Mouse (Mus musculus) urinary bladder, adult 2 months (tissue): ENCODE data around the gene Iyd. TPM values are rescaled to one million over a fixed set of nuclear protein-coding genes. Genes with fewer than 3 reads are reported as not detected.
"Not testable (repeated sequence)": the region's sequence is repeated elsewhere in the genome, so short reads cannot be mapped to it uniquely, and the experiment has no call there.

ENCODE experiments used
- DNase-seq: peaks from one replicate; pipeline ENCODE4 v3.0.0; 2022; ENCODE audit warnings: low spot score
- polyA plus RNA-seq: library from polyadenylated mRNA; depleted of rRNA; stranded (reverse); fragments of >200 nt; gene quantifications from 2 replicates; pipeline ENCODE4 v1.2.3, GENCODE M21; 2012; rRNA removed

Iyd gene
- 0.10 and 0.26 TPM in 2 replicates for polyA plus RNA-seq

DNA sequence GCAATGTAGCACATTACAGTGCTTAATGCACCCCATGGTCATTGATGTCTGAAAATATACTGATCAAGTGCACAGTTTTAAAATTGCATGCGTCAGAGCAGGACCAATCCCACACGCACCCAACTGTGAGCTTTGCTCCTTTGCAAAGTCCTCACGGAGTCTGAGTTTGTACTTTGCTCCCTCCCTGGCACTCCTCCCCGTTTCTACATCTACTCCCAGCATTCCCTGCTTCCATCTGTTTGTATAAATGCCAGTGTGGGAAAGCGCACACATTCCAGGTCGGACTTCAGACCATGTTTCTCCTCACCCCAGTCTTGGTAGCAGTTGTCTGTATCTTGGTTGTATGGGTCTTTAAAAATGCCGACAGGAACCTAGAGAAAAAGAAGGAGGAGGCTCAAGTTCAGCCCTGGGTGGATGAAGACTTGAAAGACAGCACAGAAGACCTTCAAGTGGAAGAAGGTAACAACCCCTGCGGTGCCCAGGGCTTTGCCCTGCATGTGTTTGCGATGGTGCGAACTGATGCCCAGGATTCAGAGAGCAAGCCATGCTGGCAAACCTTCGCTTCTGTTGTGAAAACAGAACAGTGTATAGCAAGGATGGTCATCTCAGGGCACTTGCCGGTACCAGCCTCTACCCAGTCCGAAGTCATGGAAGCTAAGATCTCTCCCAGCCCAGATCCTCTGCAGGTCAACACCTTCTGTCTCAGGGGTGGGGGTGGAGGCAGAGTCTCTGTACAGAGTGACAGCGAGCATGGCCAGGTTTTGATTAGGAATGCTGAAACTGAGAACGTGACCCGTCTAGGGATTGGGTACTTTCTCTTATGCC, at the start of gene Iyd:
Gene Iyd, plus strand, starts transcription at position 238 of the 825 bp plus-strand sequence.
- DNase-seq = no peak

DNA sequence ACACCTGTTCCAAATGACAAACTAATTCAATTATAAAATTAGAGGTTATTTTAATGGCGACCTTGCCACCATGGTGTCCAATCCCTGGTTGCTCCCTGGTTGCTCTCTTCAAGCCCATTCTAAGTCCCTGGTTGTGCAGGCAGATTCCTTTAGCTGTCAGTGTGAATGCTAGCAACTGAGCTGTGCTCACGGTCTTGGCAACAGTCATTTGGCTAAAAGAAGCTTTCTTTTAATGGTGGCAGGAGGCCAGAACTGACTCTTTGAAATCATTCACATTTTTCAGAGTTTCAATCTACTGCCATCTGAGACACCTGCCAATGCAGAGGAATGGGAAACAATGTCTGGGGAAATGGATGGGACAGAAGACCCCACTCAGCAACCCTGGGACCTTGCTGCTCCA, 43.2 kb upstream of the Iyd start:
- DNase-seq = no peak

DNA sequence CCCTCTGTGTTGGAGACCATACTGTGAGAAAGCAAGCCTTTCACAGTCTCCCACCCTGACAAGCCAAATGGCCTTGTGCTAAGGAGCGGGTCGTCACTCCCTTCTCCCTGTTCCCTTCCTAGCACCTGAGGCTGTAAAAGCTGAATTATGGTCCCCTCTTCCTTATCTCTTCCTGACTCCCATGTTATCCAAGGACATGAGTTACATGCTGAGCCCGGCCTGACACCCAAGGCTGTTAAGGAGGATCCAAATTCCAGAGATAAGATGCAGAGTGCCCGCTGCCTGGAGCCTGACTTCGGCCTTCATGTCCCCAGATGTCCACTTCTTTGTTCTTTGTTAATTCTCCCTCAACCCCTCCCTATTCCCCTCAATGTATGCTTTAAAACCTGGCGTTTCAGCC, 39.2 kb upstream of the Iyd start:
- DNase-seq = not testable (repeated sequence)

DNA sequence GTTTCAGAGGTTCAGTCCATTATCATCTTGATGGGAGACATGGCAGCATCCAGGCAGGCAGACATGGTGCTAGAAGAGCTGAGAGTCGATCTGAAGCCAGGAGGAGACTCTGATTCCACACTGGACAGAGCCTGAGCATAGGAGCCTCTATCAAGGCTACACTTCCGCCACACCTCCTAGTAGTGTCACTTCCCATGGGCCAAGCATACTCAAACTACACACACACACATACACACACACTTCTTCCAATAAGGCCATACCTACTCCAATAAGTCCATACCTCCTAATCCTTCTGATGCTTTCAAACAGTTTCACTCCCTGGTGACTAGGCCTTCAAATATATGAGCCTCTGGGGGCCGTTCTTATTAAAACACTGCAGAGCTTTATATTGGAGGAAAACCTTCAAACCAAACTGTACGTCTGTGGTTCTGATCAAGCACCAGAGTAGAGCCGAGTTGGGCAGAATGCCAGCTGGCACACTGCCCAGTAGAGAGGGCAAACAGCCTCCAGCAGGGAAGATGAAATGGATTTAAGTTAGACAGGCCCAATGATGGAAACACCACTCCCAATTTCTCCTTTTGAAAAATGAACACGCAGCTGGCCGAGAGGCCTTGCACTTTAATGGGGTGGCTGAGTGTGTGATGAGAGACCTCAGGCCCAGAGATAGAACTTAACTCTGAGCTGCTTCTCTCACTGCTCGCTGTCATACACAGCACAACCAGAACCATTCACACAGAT, 32.4 kb upstream of the Iyd start:
- peak; percentile 52 for DNase-seq

DNA sequence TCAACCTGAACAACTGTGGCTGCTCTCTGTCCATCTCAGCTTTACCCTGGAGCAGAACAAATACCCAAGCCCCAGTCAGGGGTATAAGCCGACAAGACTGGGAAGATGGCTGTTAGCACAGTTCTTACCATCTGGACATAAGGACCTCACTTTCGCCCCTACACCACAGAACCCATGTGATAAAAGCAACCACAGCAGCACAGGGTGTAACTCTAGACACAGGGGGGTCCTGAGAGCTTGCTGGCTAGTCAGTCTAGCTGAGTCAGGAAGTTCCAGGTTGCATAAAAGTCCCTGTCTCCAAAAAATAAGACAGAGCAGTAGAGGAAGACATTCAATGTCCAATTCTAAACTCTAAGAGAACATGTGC, 31.8 kb upstream of the Iyd start:
- no peak for DNase-seq

DNA sequence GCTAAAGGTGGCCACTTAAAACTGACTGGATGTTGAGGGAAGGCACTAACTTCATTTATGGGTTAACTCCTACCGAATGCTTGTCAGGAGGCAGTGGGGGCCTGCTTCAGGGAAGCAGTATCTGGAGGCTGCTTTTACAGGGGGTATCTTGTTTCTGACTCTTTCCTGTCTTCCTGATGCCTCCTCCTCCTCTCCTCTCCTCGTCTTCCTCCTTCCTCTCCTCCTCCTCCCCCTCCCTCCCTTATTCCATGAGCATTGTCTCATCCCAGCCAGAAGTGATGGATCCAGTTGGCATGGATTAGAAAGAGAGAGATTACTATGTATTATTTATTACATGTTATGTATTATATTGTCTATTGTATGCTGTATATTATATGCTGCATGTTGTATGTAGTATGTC, 31.3 kb upstream of the Iyd start:
- no peak for DNase-seq

DNA sequence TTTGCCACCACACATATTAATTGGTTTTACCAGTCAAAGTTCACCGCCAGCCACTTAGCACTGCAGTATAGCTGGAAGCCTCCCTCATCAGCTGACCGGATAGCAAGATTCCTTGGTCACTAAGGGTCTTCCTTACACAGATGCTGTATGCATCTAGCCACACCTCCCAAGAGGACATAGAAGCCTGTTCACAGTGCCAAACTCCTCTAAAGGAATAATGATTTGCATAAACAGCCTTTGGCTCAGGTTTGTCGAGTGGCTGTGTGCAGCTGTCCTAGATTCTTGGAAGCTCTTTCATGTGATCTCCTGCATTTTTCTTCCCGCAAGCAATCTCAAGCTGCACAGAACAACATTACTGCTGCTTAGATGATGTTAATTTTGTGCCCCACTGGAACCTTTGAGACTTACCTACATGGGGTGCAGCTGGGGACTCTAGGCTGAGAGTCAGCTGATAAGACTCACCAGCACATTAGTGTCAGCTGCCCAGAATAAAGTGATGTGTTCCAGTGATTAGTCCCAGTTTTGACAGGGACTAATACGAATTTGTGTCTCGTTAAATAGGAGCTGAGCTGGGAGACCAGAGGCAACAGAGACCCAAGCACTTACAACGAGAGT, 30.3 kb upstream of the Iyd start:
- no peak for DNase-seq

DNA sequence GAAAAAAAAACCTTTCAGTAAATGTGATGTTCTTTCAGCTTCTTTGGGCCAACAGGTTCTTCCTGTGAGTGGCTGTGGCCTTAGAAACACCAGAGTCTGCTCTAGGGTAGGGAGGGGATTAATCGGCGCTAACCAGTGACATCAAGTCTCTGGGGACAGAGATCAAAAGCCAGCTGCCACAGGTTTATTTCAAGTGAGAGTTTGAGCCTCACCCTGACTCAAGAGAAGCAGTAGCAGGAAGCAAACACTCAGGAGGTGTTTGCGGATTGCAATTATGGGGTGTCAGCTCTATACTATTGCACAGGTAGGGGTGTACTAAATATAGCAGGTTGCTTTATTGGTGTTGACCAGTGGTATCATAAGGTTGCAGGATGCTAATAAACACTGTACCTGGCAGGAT, 29.6 kb upstream of the Iyd start:
- DNase-seq = no peak

DNA sequence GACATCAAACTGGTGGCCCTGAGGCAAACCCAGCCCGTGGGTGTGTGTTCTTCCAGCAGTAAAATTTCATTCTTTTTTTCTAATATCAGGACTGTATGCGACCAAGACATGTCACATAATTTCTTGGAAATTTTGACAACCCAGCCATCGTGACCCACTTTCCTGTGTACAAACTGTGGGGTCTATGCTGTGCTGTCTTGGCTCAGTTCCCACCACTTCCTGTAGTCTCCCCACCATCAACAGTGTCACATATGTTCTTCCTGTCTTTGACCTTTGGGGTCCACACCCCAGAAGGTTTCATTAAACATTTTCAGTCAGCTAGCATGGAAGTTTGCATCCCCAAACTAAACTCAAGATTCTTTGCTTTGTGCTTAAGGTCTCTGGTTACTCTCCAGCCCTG, 28.6 kb upstream of the Iyd start:
- no peak for DNase-seq

DNA sequence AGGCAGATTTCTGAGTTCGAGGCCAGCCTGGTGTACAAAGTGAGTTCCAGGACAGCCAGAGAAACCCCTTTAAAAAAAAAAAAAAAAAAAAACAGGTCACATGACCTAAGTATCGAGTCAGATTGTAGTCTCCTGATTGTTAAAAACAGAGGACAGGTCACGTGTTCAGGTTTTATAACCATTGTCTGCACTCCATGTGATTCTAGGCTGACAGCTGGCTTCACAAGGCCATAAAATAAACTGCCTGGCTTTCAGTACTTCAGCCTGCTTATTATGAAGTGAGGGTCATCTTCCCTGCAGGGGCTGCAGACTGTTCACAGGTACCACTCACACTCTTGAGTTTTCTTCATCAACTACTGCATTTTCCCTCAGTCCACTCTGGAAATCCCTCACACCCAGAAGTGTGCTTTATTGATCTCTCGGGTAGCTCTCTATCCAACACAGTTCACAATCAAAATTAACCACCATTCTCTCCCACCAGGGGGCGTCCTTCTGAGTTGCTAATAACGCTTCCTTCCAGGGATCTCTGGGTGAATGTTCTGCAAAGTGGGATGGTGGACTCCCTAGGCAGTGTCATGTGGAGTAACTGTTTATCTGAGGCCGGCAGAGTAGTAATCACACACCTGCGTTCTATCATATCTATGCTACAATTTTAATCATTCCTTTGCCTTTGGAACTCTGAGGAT, 27.3 kb upstream of the Iyd start:
- DNase-seq = no peak

DNA sequence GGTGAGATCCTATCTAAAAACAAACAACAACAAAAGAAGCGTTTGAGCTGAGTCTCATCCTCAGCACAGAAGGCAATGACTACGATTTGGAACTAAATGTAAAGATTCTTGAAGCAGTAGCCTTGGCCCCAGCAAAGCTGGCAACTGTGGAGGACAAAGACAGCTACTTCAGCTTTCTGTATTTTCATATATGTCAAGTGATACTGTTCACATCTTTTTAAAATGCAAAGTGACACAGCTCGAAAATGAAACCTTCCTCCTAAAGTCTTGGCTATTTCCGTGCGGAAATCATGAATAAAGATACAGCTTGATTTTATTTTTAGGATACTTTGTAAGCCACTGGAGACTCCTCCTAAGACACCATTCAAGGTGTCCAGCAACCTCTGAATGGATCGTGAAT, 26.1 kb upstream of the Iyd start:
- DNase-seq = no peak

DNA sequence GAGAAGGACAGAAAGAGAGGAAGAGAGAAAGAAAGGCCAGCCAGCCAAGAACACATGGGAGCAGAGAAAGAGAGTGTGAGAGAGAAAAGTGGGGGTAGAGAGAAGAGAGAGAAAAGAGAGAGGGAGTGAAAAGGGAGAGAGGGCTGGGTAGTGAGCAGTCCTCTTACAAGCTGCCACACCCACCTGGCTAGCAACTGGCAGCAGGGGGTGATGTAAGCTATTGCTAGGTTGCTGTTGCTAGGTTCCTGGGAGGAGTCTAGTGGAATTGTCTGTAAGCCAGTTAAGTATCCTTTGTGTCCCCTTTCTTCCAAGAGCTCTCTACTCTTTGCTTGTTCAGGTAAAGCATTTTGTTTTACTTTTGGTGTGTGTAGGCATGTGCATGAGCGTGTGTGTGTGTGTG, 25.4 kb upstream of the Iyd start:
- no peak for DNase-seq

DNA sequence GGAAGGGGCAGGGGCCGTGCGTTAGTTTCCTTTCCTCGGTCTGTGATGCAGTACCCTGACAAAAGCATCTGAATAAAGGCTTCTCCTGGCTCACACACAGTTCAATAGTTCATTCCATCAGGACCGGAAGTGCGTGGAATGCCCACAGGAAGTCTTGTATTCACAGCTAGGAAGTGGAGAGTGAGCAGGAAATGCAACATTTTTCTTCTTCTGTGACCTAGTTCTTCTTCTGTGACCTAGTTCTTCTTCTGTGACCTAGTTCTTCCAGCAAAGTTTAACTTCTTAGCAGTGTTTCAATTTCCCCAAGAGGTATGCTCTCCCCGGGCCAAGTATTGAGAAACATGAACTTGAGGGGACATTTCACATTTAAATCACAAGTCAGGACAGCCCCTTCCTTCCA, 23.6 kb upstream of the Iyd start:
- no peak for DNase-seq

DNA sequence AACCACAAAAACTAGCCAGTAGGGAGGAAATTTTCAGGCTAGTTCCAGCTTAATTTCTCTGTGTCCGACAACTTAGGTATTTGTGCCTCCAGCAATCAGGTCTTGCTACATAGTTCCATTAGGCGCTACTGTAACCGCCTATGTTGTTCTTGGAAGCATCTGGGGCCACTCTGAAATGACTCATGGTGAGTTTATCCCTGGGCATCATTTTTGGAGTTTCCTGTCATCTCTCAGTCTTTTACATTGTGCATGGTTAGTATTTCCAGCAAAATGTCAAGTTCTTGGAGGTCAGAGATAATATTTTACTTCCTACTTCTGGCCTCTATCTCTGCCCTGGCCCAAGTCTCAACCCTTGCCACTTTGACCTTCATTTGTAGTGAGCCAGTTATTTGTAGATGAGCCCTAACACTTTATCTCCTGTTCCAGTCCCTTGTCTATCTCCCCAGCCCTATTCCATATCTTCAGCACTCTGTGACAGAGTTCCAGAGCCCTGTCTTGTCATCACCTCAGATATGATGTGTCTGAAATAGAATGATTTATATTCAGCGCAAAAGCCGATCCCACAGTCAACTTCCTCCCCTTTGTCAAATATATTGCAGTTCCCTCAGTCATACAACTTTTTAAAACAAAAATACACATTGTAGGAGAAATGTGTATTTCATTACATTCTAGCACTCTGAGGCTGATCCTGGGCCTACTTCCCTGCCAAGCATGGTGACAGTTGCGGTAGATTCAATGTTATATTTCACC, 16.8 kb upstream of the Iyd start:
- no peak for DNase-seq

DNA sequence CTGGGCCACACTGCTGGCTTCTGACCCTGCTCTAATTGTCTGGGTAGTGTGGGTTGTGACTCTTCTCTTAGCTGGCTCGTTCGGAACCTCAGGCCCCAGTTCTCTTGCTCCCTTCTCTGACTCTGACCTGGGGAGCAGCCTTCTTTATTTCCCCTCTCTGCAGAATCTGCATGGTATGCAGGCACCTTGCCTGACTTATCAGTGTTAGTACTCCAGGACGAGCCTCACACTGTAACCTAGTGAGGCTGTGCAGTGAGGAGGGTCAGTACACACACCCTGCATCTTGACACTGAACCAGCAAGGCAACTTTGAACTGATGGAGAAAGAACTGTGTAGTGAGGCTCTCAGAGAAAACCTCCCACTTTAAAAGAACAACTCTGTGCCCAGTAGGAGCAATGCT, 15.5 kb upstream of the Iyd start:
- DNase-seq = no peak

DNA sequence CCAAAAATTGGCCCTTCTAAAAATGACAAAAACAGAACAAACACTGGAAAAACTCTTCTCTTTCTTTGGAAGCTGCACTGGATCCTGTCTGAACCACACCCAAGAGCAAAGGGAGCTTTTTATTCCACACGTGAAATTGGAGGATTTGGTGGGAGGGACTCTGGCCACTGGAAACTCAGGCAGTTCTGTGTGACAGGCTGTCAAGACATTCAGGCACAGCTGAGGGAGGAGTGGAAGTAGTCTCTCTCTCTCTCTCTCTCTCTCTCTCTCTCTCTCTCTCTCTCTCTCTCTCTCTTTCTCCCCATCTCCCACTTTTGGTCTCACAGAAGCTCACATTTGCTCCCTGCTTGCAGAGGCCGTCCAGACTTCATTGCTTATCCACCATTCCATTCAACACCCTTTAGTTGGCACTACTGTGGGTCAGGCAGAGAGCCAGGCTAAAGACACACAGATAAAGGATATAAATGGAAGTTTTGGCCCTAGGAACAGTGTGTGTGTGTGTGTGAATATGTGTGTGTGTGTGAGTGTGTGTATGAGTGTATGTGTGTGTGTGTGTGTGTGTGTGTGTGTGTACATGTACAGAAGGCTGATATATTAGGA, 14.5 kb upstream of the Iyd start:
- no peak for DNase-seq

DNA sequence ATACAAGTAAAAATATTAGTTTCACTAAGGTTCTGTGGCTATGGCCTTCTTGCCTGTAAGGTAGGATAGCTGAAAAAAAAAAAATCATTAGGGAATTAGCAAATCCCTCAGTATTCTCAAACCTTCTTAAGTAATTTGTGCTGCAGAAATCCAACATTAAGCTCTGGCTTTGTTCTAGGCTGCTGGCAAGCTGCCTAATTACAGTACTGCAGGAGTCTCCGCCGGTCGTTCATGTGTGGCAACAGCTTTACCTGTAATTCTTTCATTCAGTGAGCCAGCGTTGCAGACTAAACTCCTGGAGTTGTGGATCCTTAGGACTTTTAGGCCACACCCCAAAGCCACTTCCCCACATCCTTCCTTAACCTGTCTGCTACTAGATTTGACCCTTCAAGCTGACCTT, 10.2 kb upstream of the Iyd start:
- no peak for DNase-seq

DNA sequence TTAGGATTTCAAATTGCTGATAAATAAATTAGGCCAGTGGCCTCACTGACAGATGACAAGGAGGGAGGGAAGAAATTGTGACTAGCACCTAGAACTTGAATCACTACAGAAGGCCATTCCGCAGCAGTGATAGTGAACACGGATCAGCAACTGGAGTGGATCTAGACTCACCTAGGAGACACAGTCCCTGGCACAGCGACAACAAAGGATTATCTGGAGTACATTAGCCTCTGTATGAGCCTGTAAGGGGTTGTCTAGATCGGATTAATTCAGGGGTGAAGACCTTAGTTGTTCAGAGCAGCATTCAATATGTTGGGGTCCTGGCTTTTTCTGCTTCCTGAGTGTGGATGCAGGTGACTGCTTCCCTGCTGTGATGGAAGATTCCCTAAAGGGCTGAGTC, 9.4 kb upstream of the Iyd start:
- no peak for DNase-seq

DNA sequence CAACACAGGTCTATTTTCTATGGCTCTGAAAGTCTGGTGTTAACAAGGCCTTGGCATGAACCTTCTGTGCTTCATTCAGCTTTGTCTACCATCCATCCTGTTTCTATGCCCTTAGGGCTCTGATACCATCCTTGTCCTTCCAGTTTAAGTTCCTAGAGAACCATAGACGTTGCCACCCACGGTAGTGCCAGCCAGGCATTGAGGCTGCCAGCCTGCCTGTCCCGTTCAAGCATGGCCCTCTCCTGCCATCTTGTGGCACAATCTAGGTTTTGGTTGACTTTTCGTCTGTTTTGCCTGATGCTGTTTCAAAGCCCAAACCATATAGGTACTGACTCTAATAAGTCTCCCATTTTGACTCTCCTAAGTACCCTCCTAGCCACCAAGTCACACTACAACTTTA, 8.7 kb upstream of the Iyd start:
- DNase-seq = peak; percentile 36

DNA sequence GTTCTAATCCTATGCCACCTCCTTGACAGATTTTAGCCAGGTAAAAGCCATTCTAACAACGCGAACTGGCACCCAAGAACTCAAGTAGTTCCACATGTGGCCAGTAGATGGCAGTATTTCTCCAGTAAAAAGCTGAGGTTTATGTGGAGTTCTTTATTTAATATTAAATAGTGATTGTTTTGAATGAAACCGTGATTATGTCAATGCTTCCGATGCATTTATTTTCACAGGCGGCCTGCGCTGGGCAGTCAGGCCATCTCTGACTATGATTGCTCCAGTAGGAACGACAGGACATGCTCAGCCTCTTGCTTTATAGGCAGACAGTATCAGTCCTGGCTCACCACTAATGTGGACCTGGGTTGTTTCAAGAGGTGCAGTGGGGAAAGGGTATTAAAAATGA, 5.6 kb upstream of the Iyd start:
- DNase-seq = no peak

DNA sequence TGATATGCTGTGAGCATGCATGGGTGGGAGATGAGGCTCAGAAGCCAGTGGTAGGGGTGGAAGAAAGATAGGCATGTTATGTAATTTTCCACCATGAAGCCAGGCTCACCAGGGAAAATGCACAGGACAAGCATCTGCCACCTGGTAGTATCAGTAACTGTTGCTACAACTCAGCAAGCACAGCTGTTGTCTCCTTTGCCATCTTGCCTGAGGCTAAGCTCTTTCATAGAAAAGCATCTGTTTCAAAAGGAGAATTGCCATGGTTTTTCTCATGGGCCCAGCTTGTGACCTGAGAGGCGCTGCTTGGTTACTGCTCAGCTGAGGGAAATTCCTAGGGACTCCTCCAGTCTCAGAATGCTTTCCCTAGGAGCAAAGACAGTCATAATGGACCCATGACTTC, 3.7 kb upstream of the Iyd start:
- DNase-seq = no peak
